Mouse (Mus musculus) cortical plate, adult 2 months (tissue): ENCODE measurements around the gene Rnf213. TPM values are rescaled to one million over a fixed set of nuclear protein-coding genes. Genes with fewer than 3 reads are reported as not detected.

Source experiments
- H3K27ac ChIP-seq: fragments of 200-500 bp; 2 replicates; pipeline ENCODE4 v1.5.1; 2012; ENCODE audit warnings: low read length, control low read depth, inconsistent platforms; ENCODE audit not compliant: insufficient read depth
- H3K4me1 ChIP-seq: fragments of 200-500 bp; 2 replicates; pipeline ENCODE4 v1.6.1; 2011; ENCODE audit warnings: low read length; ENCODE audit not compliant: control insufficient read depth, insufficient read depth
- H3K4me3 ChIP-seq: fragments of 200-500 bp; 2 replicates; pipeline ENCODE4 v1.5.1; 2011; ENCODE audit warnings: mild to moderate bottlenecking, low read length, control low read depth; ENCODE audit not compliant: insufficient read depth
- CTCF ChIP-seq: fragments of 200-500 bp; IDR thresholded peaks from 2 replicates; pipeline ENCODE4 v1.5.1; 2011; ENCODE audit warnings: mild to moderate bottlenecking, control low read depth, low read length; ENCODE audit not compliant: insufficient read depth; ENCODE audit errors: extremely low read depth
- POLR2A ChIP-seq: fragments of 200-500 bp; IDR thresholded peaks from 2 replicates; pipeline ENCODE4 v1.6.1; 2011; ENCODE audit warnings: mild to moderate bottlenecking, low read length, control low read depth; ENCODE audit not compliant: insufficient read depth; ENCODE audit errors: extremely low read depth
- polyA plus RNA-seq: library from polyadenylated mRNA; depleted of rRNA; stranded (reverse); fragments of >200 nt; gene quantifications from 2 replicates; pipeline ENCODE4 v1.2.3, GENCODE M21; 2012

The Rnf213 gene
- polyA plus RNA-seq, 1 experiment, result 8.5 TPM

GRCm38 (mm10) chr11:119513038-119513659 is 120.2 kb downstream of the Rnf213 start:
- H3K4me1 ChIP-seq, result peaks cover 13% of the 10 kb centered on the region
- H3K27ac ChIP-seq, result no peak overlapping the region
- TF ChIP-seq CTCF (no peak), POLR2A (no peak)
- H3K4me3 ChIP-seq, result no peak overlapping the region

GRCm38 (mm10) chr11:119514108-119514860 is 121.4 kb downstream of the Rnf213 start:
- peaks cover 13% of the 10 kb centered on the region for H3K4me1 ChIP-seq
- peak overlapping the region; percentile 36 for H3K27ac ChIP-seq
- no peak overlapping the region for H3K4me3 ChIP-seq
- no peak for TF ChIP-seq POLR2A
- no peak for TF ChIP-seq CTCF

- peak overlapping the region; percentile 83 for H3K27ac ChIP-seq
- TF ChIP-seq CTCF (peak; percentile 12; the same call in 1 of the 2 replicates), POLR2A (no peak)
- H3K4me1 ChIP-seq, result peaks cover 18% of the 10 kb centered on the region
- H3K4me3 ChIP-seq, result no peak overlapping the region
Measured at GRCm38 (mm10) chr11:119514967-119515636, 122.2 kb downstream of the Rnf213 start.

- Histone ChIP-seq H3K4me1 (peaks cover 18% of the 10 kb centered on the region), H3K4me3 (no peak overlapping the region), H3K27ac (peak overlapping the region; percentile 83)
- TF ChIP-seq POLR2A (no peak), CTCF (no peak)
Measured at GRCm38 (mm10) chr11:119515823-119516676, 123.2 kb downstream of the Rnf213 start.

- Histone ChIP-seq H3K27ac (peak overlapping the region; percentile 74), H3K4me1 (peaks cover 18% of the 10 kb centered on the region), H3K4me3 (no peak overlapping the region)
- TF ChIP-seq POLR2A, result no peak
- no peak for TF ChIP-seq CTCF
Measured at GRCm38 (mm10) chr11:119516677-119517361, 123.9 kb downstream of the Rnf213 start.

GRCm38 (mm10) chr11:119519387-119519786 is 126.5 kb downstream of the Rnf213 start:
- peaks cover 16% of the 10 kb centered on the region for H3K4me1 ChIP-seq
- H3K4me3 ChIP-seq, result no peak overlapping the region
- peak overlapping the region; percentile 74; the same call in 1 of the 2 replicates for H3K27ac ChIP-seq
- TF ChIP-seq CTCF, result no peak
- TF ChIP-seq POLR2A, result no peak

GRCm38 (mm10) chr11:119520005-119520712 is 127.3 kb downstream of the Rnf213 start:
- H3K4me1 ChIP-seq, result peaks cover 13% of the 10 kb centered on the region
- H3K4me3 ChIP-seq, result no peak overlapping the region
- TF ChIP-seq POLR2A (no peak), CTCF (no peak)
- peak overlapping the region; percentile 74; the same call in 1 of the 2 replicates for H3K27ac ChIP-seq

- TF ChIP-seq POLR2A (no peak), CTCF (no peak)
- Histone ChIP-seq H3K4me1 (peaks cover 9% of the 10 kb centered on the region), H3K27ac (peak overlapping the region; percentile 11; the same call in 1 of the 2 replicates), H3K4me3 (no peak overlapping the region)
Measured at GRCm38 (mm10) chr11:119520713-119521063, 127.8 kb downstream of the Rnf213 start.
